Mouse (Mus musculus): ENCODE measurements around the gene Cpd.

DNA sequence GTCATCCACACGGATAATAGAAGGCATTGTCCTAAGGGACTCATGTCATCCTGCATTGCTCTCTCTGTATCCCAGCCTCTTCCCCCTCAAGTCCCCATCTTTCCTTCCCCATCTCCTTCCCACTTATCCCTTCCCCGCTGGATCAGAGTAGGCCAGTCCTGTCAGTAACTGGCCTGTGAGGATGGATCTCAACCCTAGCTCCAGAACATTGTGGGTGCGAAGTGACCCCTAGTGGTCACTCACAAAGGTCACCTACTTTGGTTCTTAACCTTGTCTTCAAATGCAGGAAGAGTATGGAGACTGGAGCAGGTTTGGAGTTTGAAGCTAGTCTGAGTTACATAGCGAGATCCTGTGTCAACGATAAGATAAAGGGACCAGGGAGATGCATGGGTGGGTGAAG is 47.4 kb upstream of the Cpd start:
- TF ChIP-seq CTCF (conservative IDR thresholded peaks at IDR 0.05 in 1 of 2, IDR thresholded peaks at IDR 0.05 in 1 of 2; ENCODE audit: low read depth in 2 of 2, low read length in 2 of 2) (peak; percentile 76 to 99), POLR2A (IDR thresholded peaks at IDR 0.05; ENCODE audit: low read depth, low read length) (no peak), KAT2A (IDR thresholded peaks at IDR 0.05; ENCODE audit: insufficient replicate concordance, low read length) (no peak), USF1 (IDR thresholded peaks at IDR 0.05; ENCODE audit: low read depth, low read length) (no peak)

All from CH12.LX (cell line).